Mouse (Mus musculus) E14TG2a.4 (cell line): ENCODE measurements at regions not wholly inside any gene's neighbourhood (a gene's known extent, or its start where the extent isn't known, plus 50 kb on each side); places are given as distances from the start of the nearest gene placed in this dataset.

Experiments used
- CTCF ChIP-seq: conservative IDR thresholded peaks from 2 replicates; pipeline ENCODE4 v1.5.1; 2014; ENCODE audit warnings: low read length
- POU5F1 ChIP-seq: IDR thresholded peaks from 2 replicates; pipeline ENCODE4 v1.6.1; 2014; ENCODE audit warnings: low read length, borderline replicate concordance

DNA sequence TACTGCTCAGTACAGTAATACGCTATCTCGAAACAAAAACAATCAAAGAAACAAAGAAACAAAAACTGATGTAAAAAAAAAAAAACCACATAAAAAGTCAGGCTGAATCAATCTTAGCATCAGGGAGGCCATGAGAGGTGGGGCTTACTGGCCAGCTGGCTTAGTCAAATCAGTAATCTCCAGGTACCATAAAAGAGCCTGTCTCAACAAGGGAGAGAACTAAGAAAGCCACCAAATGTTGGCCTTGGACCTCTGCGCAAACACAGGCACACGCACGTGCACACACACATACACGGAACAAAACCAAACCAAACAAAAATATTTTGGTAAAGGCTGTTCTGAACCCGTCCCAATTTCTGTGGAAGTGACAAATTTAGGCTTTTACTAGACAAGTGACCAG, 55.2 kb upstream of the Ivns1abp start:
- TF ChIP-seq CTCF (no peak), POU5F1 (no peak)
